Mouse (Mus musculus) megakaryocyte-erythroid progenitor cell, adult 5 weeks (primary cell): Measurements from ENCODE around the gene Srsf12. TPM values are rescaled to one million over a fixed set of nuclear protein-coding genes. Genes with fewer than 3 reads are reported as not detected.

Experiments used
- polyA plus RNA-seq: library from polyadenylated mRNA; stranded (reverse); fragments of >175 nt; gene quantifications from 2 replicates; pipeline ENCODE4 v1.2.3, GENCODE M21; 2012

Srsf12 gene
- polyA plus RNA-seq: 0.02 and 0.11 TPM in 2 replicates

GRCm38 (mm10) chr4:33208881-33209841 is at the start of gene Srsf12:
Gene Srsf12, plus strand, starts transcription at chr4:33208991.

GRCm38 (mm10) chr4:33189735-33190036 is 19.1 kb upstream of the Srsf12 start, which contains the start of gene Pm20d2:
Gene Pm20d2, minus strand, starts transcription at chr4:33189737.

Other genes starting within 250 kb of the Srsf12 start
- 0.02 and 0.05 TPM in 2 replicates for gene Rragd, start 226.0 kb upstream of the Srsf12 start, polyA plus RNA-seq
- gene Ube2j1, start 177.6 kb upstream of the Srsf12 start, polyA plus RNA-seq: 34.0 and 34.1 TPM in 2 replicates
- 0.06 and 0.10 TPM in 2 replicates for gene Gabrr2, start 146.0 kb upstream of the Srsf12 start, polyA plus RNA-seq
- gene Gabrr1, start 76.5 kb upstream of the Srsf12 start, polyA plus RNA-seq: not detected in 2 replicates
- 1.1 and 1.7 TPM in 2 replicates for gene Pm20d2, start 19.3 kb upstream of the Srsf12 start, polyA plus RNA-seq
- 440 and 541 TPM in 2 replicates for gene Pnrc1, start 81.2 kb downstream of the Srsf12 start, polyA plus RNA-seq
- gene Rngtt, start 101.3 kb downstream of the Srsf12 start, polyA plus RNA-seq: 5.6 and 6.1 TPM in 2 replicates